Mouse (Mus musculus) bone marrow, adult 2 months (tissue): Measurements from ENCODE around the gene Tbc1d5.

Experiments used
- CTCF ChIP-seq: fragments of 200-500 bp; IDR thresholded peaks from 2 replicates; pipeline ENCODE4 v1.5.1; 2011; ENCODE audit warnings: low read length, control low read depth; ENCODE audit not compliant: control insufficient read depth, insufficient read depth
- POLR2A ChIP-seq: fragments of 200-500 bp; IDR thresholded peaks from 2 replicates; pipeline ENCODE4 v1.6.1; 2011; ENCODE audit warnings: low read depth, mild to moderate bottlenecking, control low read depth, low read length, borderline replicate concordance; ENCODE audit not compliant: control insufficient read depth

DNA sequence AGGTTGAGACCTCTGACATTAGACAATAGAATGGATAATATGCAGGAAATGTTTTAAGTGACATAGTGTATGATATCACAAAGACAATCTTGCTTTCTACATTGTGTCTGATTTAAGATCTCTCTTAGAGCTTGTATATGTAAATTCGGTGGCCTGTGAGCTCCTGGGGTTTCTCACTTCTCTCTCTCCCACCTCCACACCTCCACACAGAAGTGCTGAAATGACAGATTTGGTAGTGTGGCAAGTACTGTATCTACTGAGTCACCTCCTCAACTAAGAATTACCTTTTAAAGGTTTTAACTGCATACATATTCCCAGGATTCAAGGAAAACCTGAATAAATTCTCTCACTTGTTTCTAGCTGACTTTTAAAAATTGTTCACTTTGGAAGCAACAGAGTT lies 180.9 kb downstream of the Tbc1d5 start:
- no peak for TF ChIP-seq CTCF
- no peak for TF ChIP-seq POLR2A
